Mouse (Mus musculus) forebrain, postnatal 0 days (tissue): ENCODE results near the gene Bmp7. TPM values are rescaled to one million over a fixed set of nuclear protein-coding genes. Genes with fewer than 3 reads are reported as not detected.
A peak's percentile ranks its signal among the peaks of the same experiment; 100 is the strongest.

Experiments used
- ATAC-seq: fragments of 200-750 bp; cut with Nextera tagmentation; 2 replicates; pipeline ENCODE4 v1.8.0; 2017; ENCODE audit warnings: mild to moderate bottlenecking, moderate library complexity
- DNase-seq: peaks from one replicate; pipeline ENCODE4 v3.0.0-alpha.2; 2015
- H3K27ac ChIP-seq: fragments of 300-500 bp; sonication (generic); 2 replicates; pipeline ENCODE4 v1.5.1; 2014; ENCODE audit warnings: low read depth, mild to moderate bottlenecking, antibody characterized with exemption, low read length, moderate library complexity, mixed read lengths
- H3K27me3 ChIP-seq: fragments of 300-500 bp; sonication (generic); 2 replicates; pipeline ENCODE4 v1.6.1; 2014; ENCODE audit warnings: mild to moderate bottlenecking, low read length, mixed read lengths; ENCODE audit not compliant: insufficient read depth
- H3K36me3 ChIP-seq: fragments of 300-500 bp; sonication (generic); 2 replicates; pipeline ENCODE4 v1.6.1; 2014; ENCODE audit warnings: mild to moderate bottlenecking, moderate library complexity; ENCODE audit not compliant: insufficient read depth
- H3K4me1 ChIP-seq: fragments of 300-500 bp; sonication (generic); 2 replicates; pipeline ENCODE4 v1.6.1; 2014; ENCODE audit warnings: antibody characterized with exemption; ENCODE audit not compliant: insufficient read depth
- H3K4me2 ChIP-seq: fragments of 300-500 bp; sonication (generic); 2 replicates; pipeline ENCODE4 v1.6.1; 2014; ENCODE audit warnings: low read depth, mild to moderate bottlenecking, moderate library complexity
- H3K4me3 ChIP-seq: fragments of 300-500 bp; sonication (generic); 2 replicates; pipeline ENCODE4 v1.5.1; 2014; ENCODE audit warnings: low read depth, low read length, mixed read lengths
- H3K9ac ChIP-seq: fragments of 300-500 bp; sonication (generic); 2 replicates; pipeline ENCODE4 v1.6.1; 2014; ENCODE audit warnings: mild to moderate bottlenecking
- H3K9me3 ChIP-seq: fragments of 300-500 bp; sonication (generic); 2 replicates; pipeline ENCODE4 v1.6.1; 2016; ENCODE audit warnings: low read length
- CTCF ChIP-seq: sonication (generic); IDR thresholded peaks from 2 replicates; pipeline ENCODE4 v1.5.1; 2016; ENCODE audit warnings: antibody characterized with exemption, control low read depth, low read depth
- WGBS: fragments of 180-500 bp; shearing (Covaris S2); extraction: QIAGEN DNeasy Blood & Tissue Kit; methylation state at CpG from one replicate; pipeline ENCODE4 v1.1.7; 2014; 5-methylcytosine and 5-hydroxymethylcytosine counted together
- polyA plus RNA-seq: library from polyadenylated mRNA; unstranded; fragments of >200 nt; fragmentation: Nextera tagmentation; extraction: Ambion mirVana; gene quantifications from 2 replicates; pipeline ENCODE4 v1.2.1, GENCODE M21; 2015
- total RNA-seq: library from RNA; depleted of rRNA; stranded (reverse); fragments of >200 nt; gene quantifications from 2 replicates; pipeline ENCODE4 v1.2.3, GENCODE M21; 2014

Gene Bmp7
- total and polyA plus RNA-seq, 2 experiments from 2014 or later, result 12.4 to 21.9 TPM

DNA sequence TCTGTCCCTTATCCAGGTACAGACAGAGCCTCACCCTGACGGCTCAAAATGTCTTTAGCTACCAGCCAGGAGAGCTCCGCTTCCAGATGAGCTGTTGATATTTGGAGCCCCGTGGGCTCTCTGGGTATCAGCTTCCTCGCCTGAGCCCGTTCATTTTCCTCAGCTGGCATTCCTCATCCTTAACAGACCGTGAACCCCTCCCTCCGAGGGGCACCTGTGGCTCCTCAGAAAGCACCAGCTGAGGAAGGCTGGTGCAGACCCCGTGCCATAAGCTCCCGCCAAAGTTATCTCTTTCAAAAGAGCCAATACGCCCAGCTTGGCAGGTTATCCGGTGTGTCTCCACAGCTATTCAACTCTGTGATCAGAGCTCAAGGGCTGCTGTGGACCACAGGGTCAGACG is 50.9 kb downstream of the Bmp7 start:
- DNase-seq, result no peak
- ATAC-seq, result no peak
- no peak for TF ChIP-seq CTCF
- Histone ChIP-seq H3K9me3 (no peaks in the 10 kb centered on the region), H3K4me3 (no peak overlapping the region), H3K4me1 (no peaks in the 10 kb centered on the region), H3K36me3 (no peaks in the 10 kb centered on the region), H3K27me3 (no peaks in the 10 kb centered on the region), H3K9ac (no peak overlapping the region), H3K27ac (no peak overlapping the region), H3K4me2 (no peak overlapping the region)
- 65% methylated on average over 12 of the region's 12 CpGs for WGBS

DNA sequence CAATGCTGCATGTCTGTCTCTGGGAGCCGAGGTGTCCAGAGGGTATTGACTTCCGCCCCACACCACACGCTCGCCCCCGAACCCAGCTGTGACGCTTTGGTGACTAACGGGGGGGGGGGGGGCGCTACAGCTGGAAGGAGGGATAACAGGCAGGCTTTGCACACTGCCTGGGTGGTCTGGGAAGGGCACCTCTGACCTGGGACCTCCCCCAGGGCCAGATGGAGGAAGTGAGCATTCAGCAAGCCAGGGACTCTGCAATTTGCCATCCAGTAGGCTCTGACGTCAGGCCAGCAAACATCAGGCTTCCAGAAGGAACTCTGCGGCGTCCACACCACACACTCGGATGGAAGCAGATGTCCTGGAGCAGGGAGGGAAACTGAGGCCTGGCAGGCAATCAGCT is 52.0 kb downstream of the Bmp7 start:
- Histone ChIP-seq H3K4me2 (no peak overlapping the region), H3K36me3 (no peaks in the 10 kb centered on the region), H3K9me3 (no peaks in the 10 kb centered on the region), H3K4me1 (no peaks in the 10 kb centered on the region), H3K4me3 (no peak overlapping the region), H3K9ac (no peak overlapping the region), H3K27ac (no peak overlapping the region), H3K27me3 (no peaks in the 10 kb centered on the region)
- WGBS, result 76% methylated on average over 12 of the region's 12 CpGs
- DNase-seq, result no peak
- TF ChIP-seq CTCF, result no peak
- ATAC-seq, result no peak

DNA sequence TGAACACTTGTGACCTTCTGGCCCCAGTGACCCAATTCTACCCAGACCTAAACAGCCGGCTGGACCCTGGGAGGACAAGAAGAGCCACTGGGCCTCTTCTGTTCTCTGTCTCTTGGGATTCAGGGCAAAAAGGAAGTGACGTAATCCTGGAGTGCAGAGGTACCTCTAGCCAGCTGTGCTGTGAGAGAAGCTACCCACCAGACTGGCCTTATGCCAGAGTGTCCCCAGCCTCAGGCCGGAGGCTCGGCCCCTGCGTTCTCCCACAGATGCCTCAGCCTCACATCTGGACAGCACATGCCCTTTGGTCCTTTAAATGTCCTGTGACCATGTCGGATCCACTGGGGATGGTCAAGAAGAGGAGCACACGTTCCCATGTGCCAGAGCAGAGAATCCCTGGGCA is 54.3 kb downstream of the Bmp7 start:
- Histone ChIP-seq H3K27ac (no peak overlapping the region), H3K4me3 (no peak overlapping the region), H3K36me3 (no peaks in the 10 kb centered on the region), H3K4me2 (no peak overlapping the region), H3K4me1 (no peaks in the 10 kb centered on the region), H3K9ac (no peak overlapping the region), H3K27me3 (no peaks in the 10 kb centered on the region), H3K9me3 (no peaks in the 10 kb centered on the region)
- no peak for TF ChIP-seq CTCF
- DNase-seq (no peak), ATAC-seq (no peak)
- WGBS, result 75% methylated on average over 7 of the region's 7 CpGs

DNA sequence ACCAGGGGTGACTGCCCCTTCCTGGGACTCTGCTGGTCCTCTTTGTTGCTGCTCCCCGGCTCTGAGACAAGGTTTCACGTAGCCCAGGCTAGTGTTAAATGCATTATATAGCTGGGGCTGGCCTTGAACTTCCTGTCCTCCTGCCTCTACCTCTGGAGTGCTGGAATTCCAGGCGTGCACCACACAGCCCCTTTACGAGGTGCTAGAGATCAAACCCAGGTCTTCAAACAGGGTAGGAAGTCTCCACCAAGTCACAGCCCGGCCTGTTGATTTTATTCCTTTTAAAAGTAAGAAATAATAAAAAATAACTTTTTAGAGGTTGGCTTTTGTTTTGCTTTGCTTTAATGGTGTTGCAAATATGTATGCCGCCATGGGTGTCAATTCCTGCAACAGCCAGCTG is 55.5 kb downstream of the Bmp7 start:
- WGBS, result 88% methylated on average over 6 of the region's 6 CpGs

DNA sequence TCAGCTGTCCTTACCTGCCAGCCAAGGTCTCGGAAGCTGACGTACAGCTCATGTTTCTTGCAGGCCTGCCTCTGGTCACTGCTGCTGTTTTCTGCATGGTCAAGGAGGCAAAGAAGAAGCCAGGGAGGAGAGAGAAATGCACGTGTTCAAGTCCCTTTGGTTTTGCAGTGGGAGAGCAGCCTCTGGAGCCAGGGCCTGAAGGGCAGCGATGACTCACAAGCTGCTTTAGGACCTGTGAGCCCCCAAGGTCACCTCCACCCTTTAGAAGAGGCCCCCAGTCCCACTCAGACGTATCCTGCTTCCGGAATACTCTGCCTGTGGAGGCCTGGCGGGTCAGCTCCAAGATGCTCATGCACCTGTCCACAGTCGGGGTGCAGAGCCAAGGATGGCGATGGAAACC is 64.9 kb downstream of the Bmp7 start:
- no peak for TF ChIP-seq CTCF
- no peaks in the 10 kb centered on the region for H3K9me3 ChIP-seq
- H3K4me2 ChIP-seq, result no peak overlapping the region
- H3K4me1 ChIP-seq, result no peaks in the 10 kb centered on the region
- no peaks in the 10 kb centered on the region for H3K36me3 ChIP-seq
- H3K27me3 ChIP-seq, result no peaks in the 10 kb centered on the region
- WGBS, result 93% methylated on average over 9 of the region's 9 CpGs
- H3K9ac ChIP-seq, result no peak overlapping the region
- ATAC-seq (no peak), DNase-seq (no peak)
- H3K27ac ChIP-seq, result no peak overlapping the region
- H3K4me3 ChIP-seq, result no peak overlapping the region

More for the DNA sequence above, 55.5 kb downstream of the Bmp7 start:
- H3K27me3 ChIP-seq, result no peaks in the 10 kb centered on the region
- no peaks in the 10 kb centered on the region for H3K36me3 ChIP-seq
- DNase-seq (no peak), ATAC-seq (no peak)
- no peaks in the 10 kb centered on the region for H3K4me1 ChIP-seq
- no peak for TF ChIP-seq CTCF
- H3K4me3 ChIP-seq, result no peak overlapping the region
- no peaks in the 10 kb centered on the region for H3K9me3 ChIP-seq
- H3K9ac ChIP-seq, result no peak overlapping the region
- H3K27ac ChIP-seq, result no peak overlapping the region
- no peak overlapping the region for H3K4me2 ChIP-seq

- WGBS, result 84% methylated on average over 5 of the region's 5 CpGs
- Histone ChIP-seq H3K27me3 (no peaks in the 10 kb centered on the region), H3K36me3 (no peaks in the 10 kb centered on the region), H3K4me3 (no peak overlapping the region), H3K4me1 (no peaks in the 10 kb centered on the region; the same call in 1 of the 2 replicates), H3K9ac (no peak overlapping the region), H3K9me3 (no peaks in the 10 kb centered on the region), H3K27ac (no peak overlapping the region), H3K4me2 (no peak overlapping the region)
- no peak for ATAC-seq
- TF ChIP-seq CTCF, result no peak
- DNase-seq, result no peak
Observed at GRCm38 (mm10) chr2:172866356-172866755, 73.8 kb downstream of the Bmp7 start.

DNA sequence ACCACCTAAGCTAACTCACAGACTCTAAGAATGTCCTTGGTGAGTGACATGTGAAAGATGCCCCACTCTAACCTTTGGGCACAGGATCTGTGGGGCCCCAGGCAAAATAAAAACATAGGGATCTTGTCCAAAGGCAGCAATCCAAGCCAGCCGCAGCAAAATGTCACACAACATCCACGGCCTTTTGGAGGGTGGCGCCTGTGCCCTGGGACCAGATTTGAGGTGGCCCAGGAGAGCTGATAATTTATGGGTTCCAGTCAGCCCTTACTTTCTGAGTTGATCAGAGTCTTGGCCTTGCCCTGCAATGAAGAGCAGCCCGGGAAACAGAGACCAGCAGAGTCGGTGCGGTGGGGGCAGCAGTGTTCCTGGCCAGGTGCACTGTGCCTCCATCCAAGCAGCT is 75.0 kb downstream of the Bmp7 start:
- 88% methylated on average over 6 of the region's 6 CpGs for WGBS
- Histone ChIP-seq H3K9ac (no peak overlapping the region), H3K27ac (no peak overlapping the region), H3K4me3 (no peak overlapping the region), H3K4me1 (no peaks in the 10 kb centered on the region; the same call in 1 of the 2 replicates), H3K4me2 (no peak overlapping the region), H3K27me3 (no peaks in the 10 kb centered on the region), H3K9me3 (no peaks in the 10 kb centered on the region), H3K36me3 (no peaks in the 10 kb centered on the region)
- TF ChIP-seq CTCF, result no peak
- no peak for DNase-seq
- ATAC-seq, result no peak

DNA sequence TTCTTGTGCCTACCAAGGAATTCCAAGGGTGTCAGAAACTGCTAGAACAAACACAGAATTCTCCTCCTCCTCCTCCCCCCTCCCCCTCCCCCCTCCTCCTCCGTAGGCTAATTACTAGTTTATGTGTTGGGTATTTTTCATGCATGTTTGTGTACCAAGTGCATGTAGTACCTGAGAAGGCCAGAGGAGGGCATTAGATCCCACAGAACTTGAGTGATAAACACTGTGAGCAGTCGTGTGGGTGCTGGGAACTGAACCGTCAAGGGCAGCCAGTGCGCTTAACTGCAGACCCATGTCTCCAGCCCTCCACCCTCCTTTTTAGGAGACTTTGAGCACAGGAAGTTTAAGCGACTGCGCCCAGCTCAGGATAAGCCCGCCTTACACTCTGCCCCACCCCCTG is 75.6 kb downstream of the Bmp7 start:
- Histone ChIP-seq H3K4me1 (no peaks in the 10 kb centered on the region; the same call in 1 of the 2 replicates), H3K27ac (no peak overlapping the region), H3K36me3 (no peaks in the 10 kb centered on the region), H3K4me3 (no peak overlapping the region), H3K27me3 (no peaks in the 10 kb centered on the region), H3K9me3 (no peaks in the 10 kb centered on the region), H3K4me2 (no peak overlapping the region), H3K9ac (no peak overlapping the region)
- ATAC-seq (no peak), DNase-seq (no peak)
- TF ChIP-seq CTCF, result peak; percentile 23; the same call in 1 of the 2 replicates
- 94% methylated on average over 7 of the region's 7 CpGs for WGBS
